In genomic region chr10:75860746-75861145, GRCm38 (mm10) we compare ENCODE assay signal across 8 mouse cellular contexts. TPM values are rescaled to one million over a fixed set of nuclear protein-coding genes. Genes with fewer than 3 reads are reported as not detected.
DNase-seq lines count a peak whose midpoint lies in the region; ATAC-seq and TF ChIP-seq lines count a peak whose summit lies in the region.

No protein-coding gene starts in this region.

- 31% methylated on average over 7 of the region's 7 CpGs for WGBS in lung, adult 2 months
- WGBS in embryonic facial prominence, embryonic 10.5 days, result 32% methylated on average over 7 of the region's 7 CpGs

- 0 out of 2 replicates have a peak, but pooled peaks cover 2% of the 10 kb centered on the region for H3K9me3 ChIP-seq in embryonic facial prominence, embryonic 10.5 days

- ATAC-seq in megakaryocyte progenitor cell, adult 5-6 weeks (replicated peaks; ENCODE audit: poor library complexity), result 0 out of 2 replicates have a peak, but pooled peaks have one; percentile 5

- peak; percentile 14 for DNase-seq in lung, adult 2 months
- DNase-seq in lung, postnatal 14 days, result no peak
- DNase-seq in embryonic facial prominence, embryonic 10.5 days (ENCODE audit: low spot score), result no peak
- peak; percentile 20 to 44 for DNase-seq in heart, postnatal 14 days
- DNase-seq in spleen, postnatal 14 days (ENCODE audit: low spot score in 2 of 2), result no peak
- no peak for DNase-seq in gastrocnemius, postnatal 10 days
- DNase-seq in B cell, adult 2 months, result no peak

- no peak overlapping the region for H3K4me3 ChIP-seq in lung, adult 2 months (replicated peaks; ENCODE audit: extremely low read depth, low read depth, low read length)
- H3K4me3 ChIP-seq in embryonic facial prominence, embryonic 10.5 days, result peak overlapping the region; percentile 89

- peaks cover 4% of the 10 kb centered on the region for H3K4me1 ChIP-seq in lung, adult 2 months (ENCODE audit: control insufficient read depth, insufficient read depth, low read length)
- peaks cover 35% of the 10 kb centered on the region for H3K4me1 ChIP-seq in embryonic facial prominence, embryonic 10.5 days

- no peak for TF ChIP-seq POLR2A in lung, adult 2 months (IDR thresholded peaks at IDR 0.05; ENCODE audit: borderline replicate concordance, extremely low read depth, low read depth, low read length)

- no peak for TF ChIP-seq CTCF in lung, adult 2 months (IDR thresholded peaks at IDR 0.05; ENCODE audit: insufficient read depth, low read length)

- no peaks in the 10 kb centered on the region for H3K27me3 ChIP-seq in embryonic facial prominence, embryonic 10.5 days (replicated peaks; ENCODE audit: low read depth, poor library complexity, severe bottlenecking)

- intact Hi-C loops in heart, postnatal 14 days (cut with DNase I), result no loop called here

- H3K36me3 ChIP-seq in embryonic facial prominence, embryonic 10.5 days (replicated peaks), result peaks cover 35% of the 10 kb centered on the region

- H3K27ac ChIP-seq in embryonic facial prominence, embryonic 10.5 days (replicated peaks), result peak overlapping the region; percentile 100

RNA-seq across cellular contexts. Expression of gene Mif, which starts 0.7 kb away (rescaled TPM):
- polyA plus RNA-seq in lung, adult 2 months (2012; rRNA removed), result 479 and 563 TPM in 2 replicates
- polyA plus RNA-seq in embryonic facial prominence, embryonic 10.5 days (2016; fragmentation: Nextera tagmentation; extraction: Ambion mirVana), result 3,361 and 3,650 TPM in 2 replicates
- 100 to 1,000 TPM; 215 to 220 TPM for total RNA-seq in heart, postnatal 14 days (2021)
- total RNA-seq in megakaryocyte progenitor cell, adult 5-6 weeks (2015), result 477 and 576 TPM in 2 replicates
- 746 and 790 TPM in 2 replicates for total RNA-seq in megakaryocyte progenitor cell, adult 5-6 weeks (2017)
- total RNA-seq in gastrocnemius, postnatal 10 days (2021), result 100 to 1,000 TPM; 146 to 148 TPM

RNA-seq across cellular contexts. Expression of gene Gstt2, which starts 23.5 kb away (rescaled TPM):
- 137 and 149 TPM in 2 replicates for polyA plus RNA-seq in lung, adult 2 months (2012; rRNA removed)
- polyA plus RNA-seq in embryonic facial prominence, embryonic 10.5 days (2016; fragmentation: Nextera tagmentation; extraction: Ambion mirVana), result 6.8 and 8.5 TPM in 2 replicates
- total RNA-seq in heart, postnatal 14 days (2021), result 10 to 100 TPM in 1 of 2 experiments, 1 to 10 TPM in 1; 9.4 to 12.1 TPM
- total RNA-seq in megakaryocyte progenitor cell, adult 5-6 weeks (2015), result 23.8 and 24.1 TPM in 2 replicates
- total RNA-seq in megakaryocyte progenitor cell, adult 5-6 weeks (2017), result 14.2 and 21.6 TPM in 2 replicates
- total RNA-seq in gastrocnemius, postnatal 10 days (2021), result 1 to 10 TPM; 7.1 to 8.4 TPM

RNA-seq across cellular contexts. Expression of gene Derl3, which starts 32.5 kb away (rescaled TPM):
- 5.1 and 12.1 TPM in 2 replicates for polyA plus RNA-seq in lung, adult 2 months (2012; rRNA removed)
- polyA plus RNA-seq in embryonic facial prominence, embryonic 10.5 days (2016; fragmentation: Nextera tagmentation; extraction: Ambion mirVana), result 2.3 and 3.0 TPM in 2 replicates
- total RNA-seq in heart, postnatal 14 days (2021), result under 1 TPM in 1 of 2 experiments, not detected in 1; 0.51 TPM
- total RNA-seq in megakaryocyte progenitor cell, adult 5-6 weeks (2015), result 0.54 and 0.64 TPM in 2 replicates
- 0.95 and 2.2 TPM in 2 replicates for total RNA-seq in megakaryocyte progenitor cell, adult 5-6 weeks (2017)
- under 1 TPM in 1 of 2 experiments, not detected in 1; 0.27 TPM for total RNA-seq in gastrocnemius, postnatal 10 days (2021)

RNA-seq across cellular contexts. Expression of gene Gstt4, which starts 38.4 kb away (rescaled TPM):
- polyA plus RNA-seq in lung, adult 2 months (2012; rRNA removed), result not detected in 2 replicates
- 0.21 TPM in 1 of 2 replicates, not detected in the other for polyA plus RNA-seq in embryonic facial prominence, embryonic 10.5 days (2016; fragmentation: Nextera tagmentation; extraction: Ambion mirVana)
- not detected for total RNA-seq in heart, postnatal 14 days (2021)
- total RNA-seq in megakaryocyte progenitor cell, adult 5-6 weeks (2015), result not detected in 2 replicates
- not detected in 2 replicates for total RNA-seq in megakaryocyte progenitor cell, adult 5-6 weeks (2017)
- not detected for total RNA-seq in gastrocnemius, postnatal 10 days (2021)

Comparison
In these comparisons a context has a peak if more than half of its experiments do, and no peak if none do; other contexts are left out.
1. DNase-seq: peak in lung, adult 2 months (single experiment) and heart, postnatal 14 days (2 of 2); none in lung, postnatal 14 days (single experiment), embryonic facial prominence, embryonic 10.5 days (single experiment), spleen, postnatal 14 days (0 of 2), gastrocnemius, postnatal 10 days (single experiment) and B cell, adult 2 months (0 of 2).